Mouse (Mus musculus): ENCODE measurements around the gene Crip1. TPM values are rescaled to one million over a fixed set of nuclear protein-coding genes. Genes with fewer than 3 reads are reported as not detected.
A peak's percentile ranks its signal among the peaks of the same experiment; 100 is the strongest.

Crip1 gene
- polyA plus RNA-seq, 1 experiment from 2014 or later = 1,744 TPM

- Histone ChIP-seq H3K4me3 (ENCODE audit: low read depth, low read length) (no peak overlapping the region), H3K36me3 (ENCODE audit: insufficient read depth, low read length) (peaks cover 17% of the 10 kb centered on the region), H3K9me3 (ENCODE audit: low read length) (no peaks in the 10 kb centered on the region), H3K9ac (replicated peaks; ENCODE audit: low read depth) (no peak overlapping the region), H3K27ac (ENCODE audit: low read length) (no peak overlapping the region), H3K27me3 (replicated peaks; ENCODE audit: insufficient read depth, low read length) (no peaks in the 10 kb centered on the region), H3K4me1 (ENCODE audit: insufficient read depth, low read depth, low read length) (peaks cover 43% of the 10 kb centered on the region), H3K4me2 (replicated peaks; ENCODE audit: low read depth, low read length) (0 out of 2 replicates have a peak overlapping the region, but pooled peaks have one; percentile 69)
- 76% methylated on average over 20 of the region's 20 CpGs for WGBS
- 0 out of 2 replicates have a peak, but pooled peaks have one; percentile 23 for TF ChIP-seq EP300 (IDR thresholded peaks at IDR 0.05)
- peak; percentile 84 for TF ChIP-seq CTCF (IDR thresholded peaks at IDR 0.05)
- ATAC-seq (no peak), DNase-seq (ENCODE audit: low spot score) (peak; percentile 63)
These were observed 1.9 kb upstream of the Crip1 start for GRCm38 (mm10) chr12:113144001-113144756.

GRCm38 (mm10) chr12:113144886-113145285 lies 1.2 kb upstream of the Crip1 start:
- Histone ChIP-seq H3K4me2 (replicated peaks; ENCODE audit: low read depth, low read length) (no peak overlapping the region), H3K27me3 (replicated peaks; ENCODE audit: insufficient read depth, low read length) (no peaks in the 10 kb centered on the region), H3K4me1 (ENCODE audit: insufficient read depth, low read depth, low read length) (peaks cover 37% of the 10 kb centered on the region), H3K9ac (replicated peaks; ENCODE audit: low read depth) (no peak overlapping the region), H3K36me3 (ENCODE audit: insufficient read depth, low read length) (peaks cover 17% of the 10 kb centered on the region), H3K9me3 (ENCODE audit: low read length) (no peaks in the 10 kb centered on the region), H3K4me3 (ENCODE audit: low read depth, low read length) (no peak overlapping the region), H3K27ac (ENCODE audit: low read length) (no peak overlapping the region; the same call in 1 of the 2 replicates)
- TF ChIP-seq EP300 (IDR thresholded peaks at IDR 0.05) = no peak
- TF ChIP-seq CTCF (IDR thresholded peaks at IDR 0.05) = no peak
- DNase-seq (ENCODE audit: low spot score) (no peak), ATAC-seq (no peak)
- 92% methylated on average over 16 of the region's 16 CpGs for WGBS

- Histone ChIP-seq H3K4me2 (replicated peaks; ENCODE audit: low read depth, low read length) (no peak overlapping the region), H3K9me3 (ENCODE audit: low read length) (no peaks in the 10 kb centered on the region), H3K27me3 (replicated peaks; ENCODE audit: insufficient read depth, low read length) (no peaks in the 10 kb centered on the region), H3K36me3 (ENCODE audit: insufficient read depth, low read length) (peaks cover 17% of the 10 kb centered on the region), H3K27ac (ENCODE audit: low read length) (peak overlapping the region; percentile 63), H3K9ac (replicated peaks; ENCODE audit: low read depth) (no peak overlapping the region), H3K4me3 (ENCODE audit: low read depth, low read length) (no peak overlapping the region), H3K4me1 (ENCODE audit: insufficient read depth, low read depth, low read length) (peaks cover 37% of the 10 kb centered on the region)
- 86% methylated on average over 5 of the region's 5 CpGs for WGBS
- no peak for ATAC-seq
- TF ChIP-seq EP300 (IDR thresholded peaks at IDR 0.05) (no peak), CTCF (IDR thresholded peaks at IDR 0.05) (no peak)
- peak; percentile 13 for DNase-seq (ENCODE audit: low spot score)
These were observed 525 bp upstream of the Crip1 start for GRCm38 (mm10) chr12:113145591-113145990.

- H3K4me3 ChIP-seq (ENCODE audit: low read depth, low read length) = no peak overlapping the region
- TF ChIP-seq CTCF (IDR thresholded peaks at IDR 0.05) (no peak), EP300 (IDR thresholded peaks at IDR 0.05) (no peak)
- peak overlapping the region; percentile 63 for H3K27ac ChIP-seq (ENCODE audit: low read length)
- H3K36me3 ChIP-seq (ENCODE audit: insufficient read depth, low read length) = peaks cover 17% of the 10 kb centered on the region
- WGBS = 74% methylated on average over 8 of the region's 8 CpGs
- H3K4me2 ChIP-seq (replicated peaks; ENCODE audit: low read depth, low read length) = no peak overlapping the region
- H3K4me1 ChIP-seq (ENCODE audit: insufficient read depth, low read depth, low read length) = peaks cover 42% of the 10 kb centered on the region
- H3K9ac ChIP-seq (replicated peaks; ENCODE audit: low read depth) = no peak overlapping the region
- H3K9me3 ChIP-seq (ENCODE audit: low read length) = no peaks in the 10 kb centered on the region
- no peak for DNase-seq (ENCODE audit: low spot score)
- no peaks in the 10 kb centered on the region for H3K27me3 ChIP-seq (replicated peaks; ENCODE audit: insufficient read depth, low read length)
- ATAC-seq = no peak
These were observed 1.4 kb downstream of the Crip1 start for GRCm38 (mm10) chr12:113147481-113147880.

GRCm38 (mm10) chr12:113148381-113149035 lies 2.4 kb downstream of the Crip1 start:
- peaks cover 14% of the 10 kb centered on the region for H3K36me3 ChIP-seq (ENCODE audit: insufficient read depth, low read length)
- 0 out of 2 replicates have a peak overlapping the region, but pooled peaks have one; percentile 63 for H3K27ac ChIP-seq (ENCODE audit: low read length)
- TF ChIP-seq CTCF (IDR thresholded peaks at IDR 0.05) = peak; percentile 65
- no peak for TF ChIP-seq EP300 (IDR thresholded peaks at IDR 0.05)
- DNase-seq (ENCODE audit: low spot score) (peak; percentile 66), ATAC-seq (peak; percentile 13; the same call in 1 of the 2 replicates)
- H3K4me1 ChIP-seq (ENCODE audit: insufficient read depth, low read depth, low read length) = peaks cover 34% of the 10 kb centered on the region
- H3K9me3 ChIP-seq (ENCODE audit: low read length) = no peaks in the 10 kb centered on the region
- H3K4me2 ChIP-seq (replicated peaks; ENCODE audit: low read depth, low read length) = no peak overlapping the region
- WGBS = 44% methylated on average over 16 of the region's 16 CpGs
- no peak overlapping the region for H3K4me3 ChIP-seq (ENCODE audit: low read depth, low read length)
- no peaks in the 10 kb centered on the region for H3K27me3 ChIP-seq (replicated peaks; ENCODE audit: insufficient read depth, low read length)
- H3K9ac ChIP-seq (replicated peaks; ENCODE audit: low read depth) = no peak overlapping the region

GRCm38 (mm10) chr12:113149341-113149740 lies 3.2 kb downstream of the Crip1 start:
- peak; percentile 34 for DNase-seq (ENCODE audit: low spot score)
- peaks cover 29% of the 10 kb centered on the region for H3K4me1 ChIP-seq (ENCODE audit: insufficient read depth, low read depth, low read length)
- H3K27ac ChIP-seq (ENCODE audit: low read length) = no peak overlapping the region
- TF ChIP-seq CTCF (IDR thresholded peaks at IDR 0.05) = no peak
- no peak for TF ChIP-seq EP300 (IDR thresholded peaks at IDR 0.05)
- no peak overlapping the region for H3K4me3 ChIP-seq (ENCODE audit: low read depth, low read length)
- no peaks in the 10 kb centered on the region for H3K27me3 ChIP-seq (replicated peaks; ENCODE audit: insufficient read depth, low read length)
- 57% methylated on average over 4 of the region's 4 CpGs for WGBS
- no peak overlapping the region for H3K9ac ChIP-seq (replicated peaks; ENCODE audit: low read depth)
- no peaks in the 10 kb centered on the region for H3K9me3 ChIP-seq (ENCODE audit: low read length)
- peaks cover 7% of the 10 kb centered on the region; the same call in 1 of the 2 replicates for H3K36me3 ChIP-seq (ENCODE audit: insufficient read depth, low read length)
- no peak overlapping the region for H3K4me2 ChIP-seq (replicated peaks; ENCODE audit: low read depth, low read length)
- ATAC-seq = no peak

Measured in lung, postnatal 0 days (tissue).